ENCODE assay signal across 10 mouse cellular contexts in genomic region chr11:21163673-21164072, GRCm38 (mm10).
DNase-seq lines count a peak whose midpoint lies in the region; ATAC-seq and TF ChIP-seq lines count a peak whose summit lies in the region.
"Had no signal": no experiment of that assay in that cellular context is flagged by ENCODE, and none has a peak within 500 bp of the region (broad histone marks: within the 10 kb centered on the region; RNA-seq: fewer than 3 reads in every experiment).

No protein-coding gene starts in this region.

- TF ChIP-seq CTCF in gastrocnemius, adult 2 months (IDR thresholded peaks at IDR 0.05) = no peak

- H3K9ac ChIP-seq in hindbrain, embryonic 16.5 days (ENCODE audit: low read depth, low read length) = no peak overlapping the region
- H3K9ac ChIP-seq: heart, embryonic 15.5 days had no signal

- DNase-seq in kidney, postnatal 4 days = peak; percentile 62 to 68
- DNase-seq in kidney, postnatal 25 days = no peak
- DNase-seq in embryo, embryonic 10.5 days (ENCODE audit: low spot score) = peak; percentile 48
- peak; percentile 44 for DNase-seq in right cerebral cortex, postnatal 14 days
- DNase-seq in adrenal gland, postnatal 25 days = no peak
- no peak for DNase-seq in adrenal gland, postnatal 4 days (ENCODE audit: low spot score in 2 of 2)
- no peak for DNase-seq in gastrocnemius, adult 2 months

- H3K27ac ChIP-seq in hindbrain, embryonic 16.5 days (ENCODE audit: low read depth, low read length) = no peak overlapping the region
- H3K27ac ChIP-seq in gastrocnemius, adult 2 months = no peak overlapping the region
- H3K27ac ChIP-seq: heart, embryonic 15.5 days; macrophage had no signal

- H3K4me2 ChIP-seq in hindbrain, embryonic 16.5 days (ENCODE audit: low read length) = no peak overlapping the region
- H3K4me2 ChIP-seq: heart, embryonic 15.5 days had no signal

- ATAC-seq in hindbrain, embryonic 16.5 days = peak; percentile 52; the same call in 1 of the 2 replicates

- no peaks in the 10 kb centered on the region for H3K9me3 ChIP-seq in hindbrain, embryonic 16.5 days (ENCODE audit: control insufficient read depth, low read length)
- H3K9me3 ChIP-seq: heart, embryonic 15.5 days had no signal

- no peaks in the 10 kb centered on the region for H3K36me3 ChIP-seq in hindbrain, embryonic 16.5 days (ENCODE audit: control insufficient read depth, insufficient read depth, low read length)
- H3K36me3 ChIP-seq: heart, embryonic 15.5 days had no signal

- H3K27me3 ChIP-seq in hindbrain, embryonic 16.5 days (replicated peaks; ENCODE audit: control insufficient read depth, insufficient read depth, low read length) = no peaks in the 10 kb centered on the region
- H3K27me3 ChIP-seq: heart, embryonic 15.5 days had no signal

- no peak overlapping the region for H3K4me3 ChIP-seq in hindbrain, embryonic 16.5 days (ENCODE audit: low read length)
- H3K4me3 ChIP-seq in gastrocnemius, adult 2 months = no peak overlapping the region
- H3K4me3 ChIP-seq: heart, embryonic 15.5 days had no signal

- no peaks in the 10 kb centered on the region for H3K4me1 ChIP-seq in hindbrain, embryonic 16.5 days (ENCODE audit: control insufficient read depth, insufficient read depth, low read depth, low read length)

- intact Hi-C loops in gastrocnemius, adult 2 months (cut with DNase I) = no loop called here

- WGBS in hindbrain, embryonic 16.5 days = 5% methylated on average over 5 of the region's 5 CpGs

Comparison
In these comparisons a context has a peak if more than half of its experiments do, and no peak if none do; other contexts are left out.
1. DNase-seq: peak in kidney, postnatal 4 days (2 of 2), embryo, embryonic 10.5 days (single experiment) and right cerebral cortex, postnatal 14 days (single experiment); none in kidney, postnatal 25 days (0 of 2), adrenal gland, postnatal 25 days (single experiment), adrenal gland, postnatal 4 days (0 of 2) and gastrocnemius, adult 2 months (single experiment).